ENCODE assay signal across 13 mouse cellular contexts in genomic region chr14:51384351-51384750, GRCm38 (mm10). TPM values are rescaled to one million over a fixed set of nuclear protein-coding genes. Genes with fewer than 3 reads are reported as not detected.
DNase-seq lines count a peak whose midpoint lies in the region; ATAC-seq lines count a peak whose summit lies in the region.
"Had no signal": no experiment of that assay in that cellular context is flagged by ENCODE, and none has a peak within 500 bp of the region (broad histone marks: within the 10 kb centered on the region; RNA-seq: fewer than 3 reads in every experiment).

No protein-coding gene starts in this region.

- H3K36me3 ChIP-seq in kidney, embryonic 14.5 days (ENCODE audit: control insufficient read depth, insufficient read depth, low read length), result no peaks in the 10 kb centered on the region
- no peaks in the 10 kb centered on the region for H3K36me3 ChIP-seq in embryonic facial prominence, embryonic 10.5 days (replicated peaks)
- H3K36me3 ChIP-seq in hindbrain, embryonic 16.5 days (ENCODE audit: control insufficient read depth, insufficient read depth, low read length), result no peaks in the 10 kb centered on the region
- no peaks in the 10 kb centered on the region for H3K36me3 ChIP-seq in neural tube, embryonic 11.5 days (ENCODE audit: control insufficient read depth, insufficient read depth, low read length)
- H3K36me3 ChIP-seq: liver, embryonic 13.5 days had no signal

- H3K9me3 ChIP-seq in kidney, embryonic 14.5 days (ENCODE audit: control insufficient read depth, low read length), result peaks cover 20% of the 10 kb centered on the region
- H3K9me3 ChIP-seq in embryonic facial prominence, embryonic 10.5 days, result peaks cover 30% of the 10 kb centered on the region
- H3K9me3 ChIP-seq in hindbrain, embryonic 16.5 days (ENCODE audit: control insufficient read depth, low read length), result peaks cover 9% of the 10 kb centered on the region
- H3K9me3 ChIP-seq in neural tube, embryonic 11.5 days (ENCODE audit: control insufficient read depth, low read length), result no peaks in the 10 kb centered on the region; the same call in 1 of the 2 replicates

- H3K27ac ChIP-seq in kidney, embryonic 14.5 days (ENCODE audit: low read depth, low read length), result no peak overlapping the region
- no peak overlapping the region for H3K27ac ChIP-seq in embryonic facial prominence, embryonic 10.5 days (replicated peaks)
- H3K27ac ChIP-seq in hindbrain, embryonic 16.5 days (ENCODE audit: low read depth, low read length), result no peak overlapping the region
- no peak overlapping the region for H3K27ac ChIP-seq in neural tube, embryonic 11.5 days (ENCODE audit: low read depth, low read length)
- H3K27ac ChIP-seq: liver, embryonic 13.5 days had no signal

- no peak for DNase-seq in kidney, postnatal 25 days
- peak; percentile 26 for DNase-seq in embryonic facial prominence, embryonic 10.5 days (ENCODE audit: low spot score)
- DNase-seq in neural tube, embryonic 11.5 days (ENCODE audit: low spot score), result peak; percentile 24
- no peak for DNase-seq in adrenal gland, postnatal 4 days (ENCODE audit: low spot score in 2 of 2)
- no peak for DNase-seq in thymus, postnatal 10 days (ENCODE audit: low spot score in 2 of 2)
- DNase-seq: gastrocnemius, postnatal 36 days; heart, postnatal 10 days; kidney, postnatal 14 days; liver, embryonic 13.5 days; lung, postnatal 4 days had no signal

- ATAC-seq in kidney, embryonic 14.5 days (ENCODE audit: low FRiP score, low TSS enrichment), result peak; percentile 40; the same call in 1 of the 2 replicates
- 0 out of 2 replicates have a peak, but pooled peaks have one; percentile 30 for ATAC-seq in hindbrain, embryonic 16.5 days
- no peak for ATAC-seq in neural tube, embryonic 11.5 days (ENCODE audit: insufficient read depth, low FRiP score, low TSS enrichment)

- H3K4me3 ChIP-seq in kidney, embryonic 14.5 days (ENCODE audit: low read length), result no peak overlapping the region
- no peak overlapping the region for H3K4me3 ChIP-seq in embryonic facial prominence, embryonic 10.5 days
- H3K4me3 ChIP-seq in hindbrain, embryonic 16.5 days (ENCODE audit: low read length), result no peak overlapping the region
- no peak overlapping the region for H3K4me3 ChIP-seq in neural tube, embryonic 11.5 days (ENCODE audit: low read depth, low read length)
- H3K4me3 ChIP-seq: liver, embryonic 13.5 days had no signal

- no peaks in the 10 kb centered on the region for H3K4me1 ChIP-seq in kidney, embryonic 14.5 days (ENCODE audit: control insufficient read depth, insufficient read depth, low read length)
- H3K4me1 ChIP-seq in embryonic facial prominence, embryonic 10.5 days, result no peaks in the 10 kb centered on the region
- no peaks in the 10 kb centered on the region for H3K4me1 ChIP-seq in hindbrain, embryonic 16.5 days (ENCODE audit: control insufficient read depth, insufficient read depth, low read depth, low read length)
- H3K4me1 ChIP-seq in neural tube, embryonic 11.5 days (ENCODE audit: control insufficient read depth, insufficient read depth, low read length), result no peaks in the 10 kb centered on the region
- H3K4me1 ChIP-seq: liver, embryonic 13.5 days had no signal

- H3K9ac ChIP-seq in kidney, embryonic 14.5 days (ENCODE audit: low read depth, low read length), result no peak overlapping the region
- H3K9ac ChIP-seq in hindbrain, embryonic 16.5 days (ENCODE audit: low read depth, low read length), result no peak overlapping the region
- H3K9ac ChIP-seq in neural tube, embryonic 11.5 days (ENCODE audit: low read length), result no peak overlapping the region
- H3K9ac ChIP-seq: liver, embryonic 13.5 days had no signal

- no peaks in the 10 kb centered on the region for H3K27me3 ChIP-seq in kidney, embryonic 14.5 days (ENCODE audit: control insufficient read depth, insufficient read depth, low read length)
- no peaks in the 10 kb centered on the region for H3K27me3 ChIP-seq in embryonic facial prominence, embryonic 10.5 days (replicated peaks; ENCODE audit: low read depth, poor library complexity, severe bottlenecking)
- no peaks in the 10 kb centered on the region for H3K27me3 ChIP-seq in hindbrain, embryonic 16.5 days (replicated peaks; ENCODE audit: control insufficient read depth, insufficient read depth, low read length)
- no peaks in the 10 kb centered on the region for H3K27me3 ChIP-seq in neural tube, embryonic 11.5 days (ENCODE audit: control insufficient read depth, insufficient read depth, low read length)
- H3K27me3 ChIP-seq: liver, embryonic 13.5 days had no signal

- H3K4me2 ChIP-seq in kidney, embryonic 14.5 days (replicated peaks; ENCODE audit: low read depth, low read length), result no peak overlapping the region
- no peak overlapping the region for H3K4me2 ChIP-seq in hindbrain, embryonic 16.5 days (ENCODE audit: low read length)
- no peak overlapping the region for H3K4me2 ChIP-seq in neural tube, embryonic 11.5 days (ENCODE audit: low read depth)
- H3K4me2 ChIP-seq: liver, embryonic 13.5 days had no signal

- WGBS in kidney, embryonic 14.5 days, result 94% methylated on average over 10 of the region's 10 CpGs
- WGBS in embryonic facial prominence, embryonic 10.5 days, result 94% methylated on average over 10 of the region's 10 CpGs
- 98% methylated on average over 10 of the region's 10 CpGs for WGBS in hindbrain, embryonic 16.5 days
- 96% methylated on average over 10 of the region's 10 CpGs for WGBS in neural tube, embryonic 11.5 days

RNA-seq across cellular contexts. Expression of gene Gm7247, which starts 22.8 kb away (rescaled TPM):
- not detected in 2 replicates for polyA plus RNA-seq in kidney, embryonic 14.5 days (2014; fragmentation: Nextera tagmentation; extraction: Ambion mirVana)
- not detected in 2 replicates for polyA plus RNA-seq in embryonic facial prominence, embryonic 10.5 days (2016; fragmentation: Nextera tagmentation; extraction: Ambion mirVana)
- not detected in 2 replicates for polyA plus RNA-seq in hindbrain, embryonic 16.5 days (2015; fragmentation: Nextera tagmentation; extraction: Ambion mirVana)
- polyA plus RNA-seq in neural tube, embryonic 11.5 days (2014; fragmentation: Nextera tagmentation; extraction: Ambion mirVana), result not detected in 2 replicates
- total RNA-seq in adrenal gland, postnatal 4 days (2021), result not detected
- total RNA-seq: gastrocnemius, postnatal 36 days; heart, postnatal 10 days; left cerebral cortex, adult 18-20 months had no signal
- polyA plus RNA-seq: liver, embryonic 13.5 days had no signal

RNA-seq across cellular contexts. Expression of gene Vmn2r88, which starts 26.3 kb away (rescaled TPM):
- polyA plus RNA-seq in kidney, embryonic 14.5 days (2014; fragmentation: Nextera tagmentation; extraction: Ambion mirVana), result not detected in 2 replicates
- not detected in 2 replicates for polyA plus RNA-seq in embryonic facial prominence, embryonic 10.5 days (2016; fragmentation: Nextera tagmentation; extraction: Ambion mirVana)
- polyA plus RNA-seq in hindbrain, embryonic 16.5 days (2015; fragmentation: Nextera tagmentation; extraction: Ambion mirVana), result not detected in 2 replicates
- polyA plus RNA-seq in neural tube, embryonic 11.5 days (2014; fragmentation: Nextera tagmentation; extraction: Ambion mirVana), result not detected in 2 replicates
- total RNA-seq in adrenal gland, postnatal 4 days (2021), result not detected
- total RNA-seq: gastrocnemius, postnatal 36 days; heart, postnatal 10 days; left cerebral cortex, adult 18-20 months had no signal
- polyA plus RNA-seq: liver, embryonic 13.5 days had no signal

Comparison
In these comparisons a context has a peak if more than half of its experiments do, and no peak if none do; other contexts are left out.
1. DNase-seq: peak in embryonic facial prominence, embryonic 10.5 days (single experiment) and neural tube, embryonic 11.5 days (single experiment); none in kidney, postnatal 25 days (0 of 2), adrenal gland, postnatal 4 days (0 of 2) and thymus, postnatal 10 days (0 of 2).